Mouse (Mus musculus) bone marrow macrophage, adult 2 months (primary cell): ENCODE data around the gene Kmt2c. TPM values are rescaled to one million over a fixed set of nuclear protein-coding genes. Genes with fewer than 3 reads are reported as not detected.

Experiments used
- H3K27ac ChIP-seq: 2 replicates; pipeline ENCODE4 v1.5.1; 2012; ENCODE audit warnings: low read depth, low read length; ENCODE audit not compliant: insufficient read depth
- H3K4me1 ChIP-seq: 2 replicates; pipeline ENCODE4 v1.6.1; 2012; ENCODE audit warnings: low read length; ENCODE audit not compliant: control insufficient read depth, insufficient read depth
- H3K4me3 ChIP-seq: 2 replicates; pipeline ENCODE4 v1.5.1; 2012; ENCODE audit warnings: mild to moderate bottlenecking, low read length, moderate library complexity; ENCODE audit not compliant: insufficient read depth
- CTCF ChIP-seq: IDR thresholded peaks from 2 replicates; pipeline ENCODE4 v1.5.1; 2012; ENCODE audit warnings: low read depth, mild to moderate bottlenecking, low read length, moderate library complexity
- POLR2A ChIP-seq: IDR thresholded peaks from 2 replicates; pipeline ENCODE4 v1.6.1; 2012; ENCODE audit warnings: mild to moderate bottlenecking, low read depth, low read length, borderline replicate concordance
- polyA plus RNA-seq: library from polyadenylated mRNA; stranded (reverse); fragments of >200 nt; gene quantifications from 2 replicates; pipeline ENCODE4 v1.2.4, GENCODE M21; 2012; ENCODE audit not compliant: missing spikeins, insufficient read depth, insufficient read length

The Kmt2c gene
- polyA plus RNA-seq, 1 experiment = 38.9 TPM

- peaks cover 3% of the 10 kb centered on the region; the same call in 1 of the 2 replicates for H3K4me1 ChIP-seq
- TF ChIP-seq CTCF = no peak
- TF ChIP-seq POLR2A = no peak
- no peak overlapping the region for H3K27ac ChIP-seq
These were observed 19.0 kb upstream of the Kmt2c start for GRCm38 (mm10) chr5:25517550-25517949.

GRCm38 (mm10) chr5:25516301-25516895, 17.8 kb upstream of the Kmt2c start:
- H3K4me3 ChIP-seq = no peak overlapping the region
- TF ChIP-seq CTCF (no peak), POLR2A (no peak)
- H3K27ac ChIP-seq = no peak overlapping the region
- H3K4me1 ChIP-seq = peaks cover 3% of the 10 kb centered on the region; the same call in 1 of the 2 replicates

More at GRCm38 (mm10) chr5:25517550-25517949, 19.0 kb upstream of the Kmt2c start:
- H3K4me3 ChIP-seq = no peak overlapping the region

GRCm38 (mm10) chr5:25515767-25516166, 17.2 kb upstream of the Kmt2c start, which contains the start of gene Cct8l1:
TSS of gene Cct8l1 (plus strand) at chr5:25516067.
- TF ChIP-seq CTCF (no peak), POLR2A (no peak)
- H3K27ac ChIP-seq = no peak within 1 kb of the TSS
- H3K4me3 ChIP-seq = no peak within 1 kb of the TSS
- no peaks in the 10 kb centered on the region for H3K4me1 ChIP-seq

GRCm38 (mm10) chr5:25506041-25506440, 7.5 kb upstream of the Kmt2c start:
- TF ChIP-seq CTCF (no peak), POLR2A (no peak)
- Histone ChIP-seq H3K4me3 (no peak overlapping the region), H3K4me1 (no peaks in the 10 kb centered on the region; the same call in 1 of the 2 replicates), H3K27ac (no peak overlapping the region)

GRCm38 (mm10) chr5:25500686-25501085, 2.1 kb upstream of the Kmt2c start:
- Histone ChIP-seq H3K4me1 (peaks cover 6% of the 10 kb centered on the region; the same call in 1 of the 2 replicates), H3K27ac (no peak overlapping the region), H3K4me3 (no peak overlapping the region)
- TF ChIP-seq CTCF (no peak), POLR2A (no peak)

GRCm38 (mm10) chr5:25499423-25500398, 1.1 kb upstream of the Kmt2c start:
- peak overlapping the region; percentile 98 for H3K4me3 ChIP-seq
- peak overlapping the region; percentile 95 for H3K27ac ChIP-seq
- H3K4me1 ChIP-seq = peaks cover 8% of the 10 kb centered on the region
- TF ChIP-seq POLR2A (no peak), CTCF (no peak)

GRCm38 (mm10) chr5:25498821-25499422, 339 bp upstream of the Kmt2c start:
- Histone ChIP-seq H3K4me3 (peak overlapping the region; percentile 100), H3K4me1 (peaks cover 10% of the 10 kb centered on the region), H3K27ac (peak overlapping the region; percentile 95)
- TF ChIP-seq POLR2A (no peak), CTCF (no peak)

- peak overlapping the region; percentile 100 for H3K4me3 ChIP-seq
- peak overlapping the region; percentile 88 for H3K27ac ChIP-seq
- H3K4me1 ChIP-seq = peaks cover 10% of the 10 kb centered on the region
- no peak for TF ChIP-seq POLR2A
- TF ChIP-seq CTCF = no peak
These were observed 750 bp downstream of the Kmt2c start for GRCm38 (mm10) chr5:25497720-25498345.

GRCm38 (mm10) chr5:25497369-25497719, 1.2 kb downstream of the Kmt2c start:
- peak overlapping the region; percentile 100 for H3K4me3 ChIP-seq
- H3K27ac ChIP-seq = peak overlapping the region; percentile 88; the same call in 1 of the 2 replicates
- H3K4me1 ChIP-seq = peaks cover 10% of the 10 kb centered on the region
- TF ChIP-seq POLR2A (no peak), CTCF (no peak)
